Mouse (Mus musculus) Patski (cell line): ENCODE results near the gene Fgf12. TPM values are rescaled to one million over a fixed set of nuclear protein-coding genes. Genes with fewer than 3 reads are reported as not detected.

Experiments used
- ATAC-seq: fragments of 100-300 bp; one replicate; pipeline ENCODE4 v1.8.0; 2021
- CTCF ChIA-PET: fragments of 350-600 bp; sonication (Branson Sonifier 250); formaldehyde crosslinking; loops from one replicate; lab custom pipeline; 2022; ENCODE audit warnings: inconsistent platforms; lab: Charles Lee
- POLR2A ChIA-PET: fragments of 350-600 bp; sonication (Branson Sonifier 250); formaldehyde crosslinking; loops from one replicate; lab custom pipeline; 2022; ENCODE audit warnings: antibody characterized with exemption, inconsistent platforms; lab: Charles Lee
- DNase-seq: peaks from one replicate; pipeline ENCODE4 v3.0.0-alpha.2; 2011; ENCODE audit warnings: low read depth, low spot score
- H3K27me3 ChIP-seq: fragments of 371-371 bp; one replicate; pipeline ENCODE4 v1.5.1; 2021
- CTCF ChIP-seq: fragments of 100-300 bp; IDR thresholded peaks from one replicate; pipeline ENCODE4 v1.5.1; 2021
- in situ Hi-C: fragments of 300-500 bp; cut with MboI; formaldehyde crosslinking; loops from 3 replicates; pipeline ENCODE4 v1.11.1; 2018; ENCODE audit warnings: low pct_unique_long_range_greater_than_20kb, mixed read lengths
- polyA plus RNA-seq: library from polyadenylated mRNA; unstranded; gene quantifications from one replicate; pipeline ENCODE4 v1.2.3, GENCODE M21; 2021

Fgf12 gene
- polyA plus RNA-seq, 1 experiment from 2014 or later, result not detected

DNA sequence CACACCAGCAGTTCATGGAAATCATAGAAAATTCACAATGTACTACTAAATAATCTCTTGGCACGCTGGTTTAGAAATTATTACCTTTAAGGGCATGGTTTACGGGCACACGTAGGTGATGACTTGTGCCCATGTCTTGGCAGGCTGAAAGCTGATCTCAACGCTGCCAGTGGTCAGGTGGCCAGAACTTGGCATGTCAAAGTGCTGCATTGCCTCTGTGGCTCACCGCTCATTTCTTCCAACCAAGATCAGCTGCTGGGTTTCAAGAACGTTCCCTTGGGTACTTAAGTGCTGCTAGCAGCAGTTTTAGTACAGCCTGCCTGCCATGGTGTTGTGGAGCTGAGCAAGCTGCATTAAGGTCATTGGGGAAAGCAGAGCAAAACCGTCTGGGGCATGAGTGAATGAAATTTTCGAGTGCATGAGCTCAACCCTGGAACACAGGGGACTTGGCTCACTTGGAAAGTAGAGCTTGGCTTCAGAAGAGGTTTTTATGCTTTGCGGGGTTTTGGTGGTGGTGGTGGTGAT lies 63.9 kb downstream of the Fgf12 start:
- POLR2A ChIA-PET, result no interaction called here
- peaks cover 19% of the 10 kb centered on the region for H3K27me3 ChIP-seq
- TF ChIP-seq CTCF, result no peak
- CTCF ChIA-PET, result no interaction called here
- in situ Hi-C loops, result no loop called here
- no peak for ATAC-seq
- no peak for DNase-seq

DNA sequence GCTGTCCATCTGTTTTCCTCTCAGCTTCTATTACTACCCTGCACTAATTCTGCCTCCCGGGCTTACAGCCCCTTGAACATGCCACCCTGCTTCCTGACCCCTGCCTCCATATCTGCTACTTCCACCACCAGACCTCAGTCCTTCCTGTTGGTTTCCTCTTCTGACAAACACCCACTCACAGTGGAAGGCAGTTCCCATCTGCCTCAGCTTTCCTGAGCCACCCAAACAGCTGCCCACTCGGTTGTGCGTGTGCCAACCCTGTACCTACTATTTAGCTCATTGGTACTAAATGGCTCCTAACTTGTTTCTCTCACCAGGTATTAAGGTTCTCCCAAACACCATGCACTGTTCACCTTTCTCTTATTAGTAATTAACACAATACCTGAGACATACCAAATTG lies 71.2 kb downstream of the Fgf12 start:
- DNase-seq, result no peak
- H3K27me3 ChIP-seq, result peaks cover 19% of the 10 kb centered on the region
- no peak for ATAC-seq
- ChIA-PET POLR2A (no interaction called here), CTCF (no interaction called here)
- no peak for TF ChIP-seq CTCF
- in situ Hi-C loops, result no loop called here

DNA sequence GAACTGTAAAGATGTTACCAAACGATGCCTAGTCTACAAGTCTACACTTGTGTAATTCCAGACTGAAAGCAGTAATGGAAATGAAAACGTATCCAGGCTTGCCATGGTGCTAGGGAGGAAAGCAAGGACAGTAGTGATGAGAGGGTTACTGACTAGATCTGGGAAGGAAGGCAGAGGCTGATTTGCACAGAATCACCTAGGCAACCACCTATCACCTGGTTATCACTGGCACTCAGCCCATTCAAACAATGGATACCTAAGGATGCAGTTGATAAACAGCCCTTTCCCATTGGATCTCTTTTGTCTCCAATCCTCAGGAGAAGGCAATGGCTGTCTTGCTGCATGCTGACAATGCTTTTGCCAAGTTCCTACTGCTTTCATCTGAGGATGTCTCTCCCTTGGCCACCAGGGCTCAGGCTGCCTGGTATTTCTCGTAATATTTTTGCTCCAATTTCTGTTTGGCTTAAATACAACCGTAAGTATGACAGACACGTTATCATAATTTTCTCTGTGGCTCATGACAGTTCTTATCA lies 84.0 kb downstream of the Fgf12 start:
- DNase-seq, result no peak
- ChIA-PET POLR2A (no interaction called here), CTCF (no interaction called here)
- peaks cover 7% of the 10 kb centered on the region for H3K27me3 ChIP-seq
- in situ Hi-C loops, result no loop called here
- no peak for TF ChIP-seq CTCF
- ATAC-seq, result no peak

DNA sequence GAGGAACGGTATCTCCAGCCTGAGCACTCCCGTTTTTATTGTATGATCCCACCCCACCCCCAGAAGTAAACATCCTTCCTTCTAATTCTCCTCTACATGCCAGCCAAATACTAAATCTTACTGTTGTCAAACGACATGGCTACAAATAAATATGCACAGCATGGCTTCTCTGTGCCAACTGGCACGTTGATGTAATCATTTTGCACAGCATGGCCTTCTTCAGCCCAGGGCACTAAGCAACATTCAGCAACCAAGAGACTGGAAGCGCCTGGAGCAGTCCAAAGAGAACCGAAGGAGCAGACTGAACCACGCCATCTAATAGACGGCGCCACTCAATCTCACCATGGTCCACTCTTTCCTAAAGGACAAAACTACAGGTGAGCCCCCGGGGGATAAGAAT lies 100.2 kb downstream of the Fgf12 start:
- ChIA-PET CTCF (no interaction called here), POLR2A (interaction anchor here (0.6 kb wide), 1 partner anchor 180 kb away, joined by 4 read pairs; no protein-coding TSS in a partner anchor)
- no peaks in the 10 kb centered on the region for H3K27me3 ChIP-seq
- no peak for TF ChIP-seq CTCF
- DNase-seq, result no peak
- in situ Hi-C loops, result no loop called here
- ATAC-seq, result no peak

DNA sequence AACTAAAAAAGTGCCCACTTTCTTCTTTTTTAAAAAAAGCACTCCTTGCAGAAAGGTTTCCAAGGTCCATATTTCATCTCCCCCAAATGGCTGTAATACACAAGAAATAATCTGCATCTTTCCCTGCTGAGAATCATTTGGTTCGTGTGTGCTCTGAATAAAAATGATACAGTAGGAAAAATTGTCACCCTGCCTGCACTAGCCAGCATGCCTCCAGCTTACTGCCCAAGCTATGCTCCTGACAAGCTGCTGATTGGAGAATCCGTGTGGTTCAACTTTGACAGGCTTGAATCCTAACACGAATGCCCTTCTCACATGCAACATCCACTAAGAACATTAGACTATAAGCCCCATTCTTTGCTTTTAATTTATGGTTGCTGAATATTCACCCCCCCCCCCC lies 102.3 kb downstream of the Fgf12 start:
- in situ Hi-C loops, result no loop called here
- POLR2A ChIA-PET, result no interaction called here
- TF ChIP-seq CTCF, result no peak
- no peaks in the 10 kb centered on the region for H3K27me3 ChIP-seq
- CTCF ChIA-PET, result interaction anchor here (0.8 kb wide), 1 partner anchor 897 kb away, joined by 3 read pairs; no protein-coding TSS in a partner anchor
- no peak for ATAC-seq
- DNase-seq, result no peak

DNA sequence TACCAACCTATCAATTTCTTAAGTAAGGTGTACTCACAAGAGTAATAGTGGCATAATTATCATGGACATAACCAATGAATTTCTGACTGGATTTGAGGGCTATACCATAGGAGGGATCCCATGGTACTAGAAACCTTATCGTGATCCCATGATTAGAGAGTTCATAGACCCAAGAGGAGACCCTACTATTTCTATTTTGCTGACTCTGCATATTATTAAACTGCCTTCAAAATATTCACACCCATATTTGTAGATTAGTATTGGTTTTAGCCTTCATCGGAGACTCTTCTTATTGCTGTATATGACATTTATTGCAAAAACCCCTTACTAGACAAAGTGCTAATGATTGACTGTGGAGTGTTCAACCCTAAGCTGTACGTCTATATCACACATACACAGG lies 107.8 kb downstream of the Fgf12 start:
- DNase-seq (no peak), ATAC-seq (no peak)
- no peak for TF ChIP-seq CTCF
- CTCF ChIA-PET, result no interaction called here
- POLR2A ChIA-PET, result no interaction called here
- in situ Hi-C loops, result no loop called here
- no peaks in the 10 kb centered on the region for H3K27me3 ChIP-seq

GRCm38 (mm10) chr16:28631721-28632120 lies 121.1 kb downstream of the Fgf12 start:
- peaks cover 3% of the 10 kb centered on the region for H3K27me3 ChIP-seq
- DNase-seq (no peak), ATAC-seq (no peak)
- TF ChIP-seq CTCF, result no peak
- POLR2A ChIA-PET, result no interaction called here
- in situ Hi-C loops, result no loop called here
- CTCF ChIA-PET, result no interaction called here

GRCm38 (mm10) chr16:28630771-28631484 lies 121.9 kb downstream of the Fgf12 start:
- no peak for DNase-seq
- no peak for TF ChIP-seq CTCF
- CTCF ChIA-PET, result no interaction called here
- in situ Hi-C loops, result no loop called here
- peaks cover 3% of the 10 kb centered on the region for H3K27me3 ChIP-seq
- no peak for ATAC-seq
- POLR2A ChIA-PET, result no interaction called here

GRCm38 (mm10) chr16:28626259-28626658 lies 126.6 kb downstream of the Fgf12 start:
- ATAC-seq, result no peak
- no peak for DNase-seq
- TF ChIP-seq CTCF, result no peak
- no peaks in the 10 kb centered on the region for H3K27me3 ChIP-seq
- CTCF ChIA-PET, result no interaction called here
- POLR2A ChIA-PET, result no interaction called here
- in situ Hi-C loops, result no loop called here

GRCm38 (mm10) chr16:28625689-28626088 lies 127.2 kb downstream of the Fgf12 start:
- TF ChIP-seq CTCF, result no peak
- no peaks in the 10 kb centered on the region for H3K27me3 ChIP-seq
- ChIA-PET POLR2A (no interaction called here), CTCF (no interaction called here)
- in situ Hi-C loops, result no loop called here
- DNase-seq (no peak), ATAC-seq (no peak)

DNA sequence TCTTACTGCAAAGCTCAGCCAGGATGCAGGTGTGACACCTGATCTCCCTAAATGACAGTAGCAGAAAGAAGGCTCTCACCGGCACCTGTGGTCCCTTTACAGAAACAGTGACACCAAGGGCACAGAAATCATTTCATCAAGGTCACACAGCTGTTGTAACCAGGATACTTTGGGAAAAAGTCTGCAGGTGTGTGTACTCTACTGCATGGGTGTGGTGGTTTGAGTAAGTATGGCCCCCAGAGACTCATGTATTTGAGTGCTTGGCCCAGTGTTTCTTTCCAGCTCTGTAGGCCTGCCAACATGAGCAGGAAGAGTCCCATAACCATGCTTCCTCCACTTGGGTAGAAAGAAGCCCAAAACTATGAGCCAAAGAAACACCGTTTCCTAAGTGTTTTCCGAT lies 138.5 kb downstream of the Fgf12 start:
- CTCF ChIA-PET, result no interaction called here
- POLR2A ChIA-PET, result no interaction called here
- in situ Hi-C loops, result no loop called here
- ATAC-seq (no peak), DNase-seq (no peak)
- TF ChIP-seq CTCF, result no peak
- no peaks in the 10 kb centered on the region for H3K27me3 ChIP-seq
